Mouse (Mus musculus) embryonic facial prominence, embryonic 13.5 days (tissue): ENCODE results near the gene Stk24. TPM values are rescaled to one million over a fixed set of nuclear protein-coding genes. Genes with fewer than 3 reads are reported as not detected.
A peak's percentile ranks its signal among the peaks of the same experiment; 100 is the strongest.

Experiments used
- ATAC-seq: fragments of 200-750 bp; cut with Nextera tagmentation; 2 replicates; pipeline ENCODE4 v1.8.0; 2017; ENCODE audit warnings: low read depth; ENCODE audit not compliant: insufficient number of reproducible peaks, insufficient read depth, low FRiP score, low TSS enrichment
- H3K27ac ChIP-seq: fragments of 300-500 bp; sonication (generic); 2 replicates; pipeline ENCODE4 v1.5.1; 2015; ENCODE audit warnings: moderate library complexity, mild to moderate bottlenecking, inconsistent platforms
- H3K27me3 ChIP-seq: fragments of 300-500 bp; sonication (generic); 2 replicates; pipeline ENCODE4 v1.6.1; 2015; ENCODE audit warnings: mild to moderate bottlenecking, inconsistent platforms
- H3K36me3 ChIP-seq: fragments of 300-500 bp; sonication (generic); 2 replicates; pipeline ENCODE4 v1.6.1; 2015; ENCODE audit warnings: mild to moderate bottlenecking, inconsistent platforms
- H3K4me1 ChIP-seq: fragments of 300-500 bp; sonication (generic); 2 replicates; pipeline ENCODE4 v1.6.1; 2015; ENCODE audit warnings: inconsistent platforms
- H3K4me2 ChIP-seq: fragments of 300-500 bp; sonication (generic); 2 replicates; pipeline ENCODE4 v1.6.1; 2015; ENCODE audit warnings: moderate library complexity, mild to moderate bottlenecking, inconsistent platforms
- H3K4me3 ChIP-seq: fragments of 300-500 bp; sonication (generic); 2 replicates; pipeline ENCODE4 v1.5.1; 2015; ENCODE audit warnings: mild to moderate bottlenecking, inconsistent platforms
- H3K9ac ChIP-seq: fragments of 300-500 bp; sonication (generic); 2 replicates; pipeline ENCODE4 v1.6.1; 2015; ENCODE audit warnings: mild to moderate bottlenecking, inconsistent platforms
- H3K9me3 ChIP-seq: fragments of 300-500 bp; sonication (generic); 2 replicates; pipeline ENCODE4 v1.6.1; 2016; ENCODE audit warnings: inconsistent platforms
- WGBS: fragments of 180-500 bp; shearing (Covaris S2); methylation state at CpG from one replicate; pipeline ENCODE4 v1.1.7; 2015; ENCODE audit warnings: mixed read lengths; 5-methylcytosine and 5-hydroxymethylcytosine counted together
- polyA plus RNA-seq: library from polyadenylated mRNA; unstranded; fragments of >200 nt; fragmentation: Nextera tagmentation; extraction: Ambion mirVana; gene quantifications from 2 replicates; pipeline ENCODE4 v1.2.1, GENCODE M21; 2015

Gene Stk24
- polyA plus RNA-seq, 1 experiment from 2014 or later = 41.2 TPM

DNA sequence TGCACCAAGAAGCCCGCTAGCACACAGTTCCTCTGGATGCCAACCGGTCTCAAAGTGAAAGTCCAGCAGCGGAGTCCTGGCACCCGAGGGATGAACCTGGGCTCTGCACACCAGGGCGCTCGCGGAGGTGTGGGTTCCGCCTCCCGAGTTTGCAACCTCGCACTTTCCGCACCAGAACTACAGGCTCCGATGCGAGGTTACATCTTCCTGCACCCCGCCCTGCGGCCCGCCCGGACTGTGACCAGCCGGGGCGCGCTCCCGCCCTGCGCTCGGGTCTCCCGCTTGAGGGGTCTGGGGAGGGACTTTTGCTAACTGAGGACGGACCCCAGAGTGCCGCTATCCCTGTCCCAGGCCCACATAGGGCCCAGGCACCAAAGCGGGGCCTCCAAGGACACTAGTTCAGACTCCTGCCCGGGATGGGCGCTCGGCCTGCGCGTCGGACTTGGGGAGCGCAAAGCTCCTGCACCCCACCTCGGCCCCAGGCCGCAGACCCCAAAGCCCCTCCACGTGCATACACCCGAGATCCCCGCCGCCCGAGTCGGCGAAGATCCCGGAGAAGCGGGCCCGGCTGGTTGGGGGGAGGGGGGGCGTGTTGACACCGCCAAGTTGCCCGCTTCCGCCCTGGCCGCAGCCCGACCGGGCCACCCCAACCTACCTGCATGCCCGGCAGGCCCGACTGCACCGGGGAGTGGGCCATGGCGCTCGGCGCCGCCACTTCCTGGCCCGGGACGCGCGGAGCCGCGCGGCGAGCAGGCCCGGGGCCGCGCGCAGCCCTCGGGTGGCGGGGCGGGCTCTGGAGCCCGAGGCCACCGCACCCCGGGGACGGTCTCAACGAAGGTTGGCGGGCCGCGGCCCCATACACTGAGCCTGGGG, 1.3 kb downstream of the Stk24 start:
- H3K27ac ChIP-seq = peak overlapping the region; percentile 92
- H3K4me2 ChIP-seq = peak overlapping the region; percentile 80
- peak overlapping the region; percentile 98 for H3K4me3 ChIP-seq
- no peaks in the 10 kb centered on the region for H3K27me3 ChIP-seq
- H3K9ac ChIP-seq = peak overlapping the region; percentile 95
- H3K9me3 ChIP-seq = no peaks in the 10 kb centered on the region
- under 1% methylated on average over 81 of the region's 83 CpGs for WGBS
- H3K36me3 ChIP-seq = no peaks in the 10 kb centered on the region; the same call in 1 of the 2 replicates
- peaks cover 45% of the 10 kb centered on the region for H3K4me1 ChIP-seq
- peak; percentile 43 for ATAC-seq

DNA sequence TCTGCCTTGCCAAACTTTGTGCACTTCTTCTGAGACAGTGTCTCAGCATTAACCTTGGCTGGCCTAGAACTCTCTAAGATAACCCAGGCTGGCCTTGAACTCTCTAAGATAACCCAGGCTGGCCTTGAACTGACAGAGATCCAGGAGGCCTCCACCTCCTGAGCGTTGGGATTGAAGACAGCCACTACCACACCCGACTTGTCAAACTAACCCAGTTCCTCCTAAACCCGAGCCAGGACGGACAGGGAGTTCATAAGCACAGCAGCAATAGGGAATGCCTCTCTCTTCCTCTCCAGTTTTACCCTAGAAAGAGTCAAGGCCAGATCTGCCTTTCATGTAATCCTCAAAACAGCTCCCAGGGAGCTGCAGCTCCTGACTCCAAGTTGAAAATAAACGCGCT, 3.2 kb downstream of the Stk24 start:
- Histone ChIP-seq H3K4me2 (peak overlapping the region; percentile 28), H3K36me3 (no peaks in the 10 kb centered on the region; the same call in 1 of the 2 replicates), H3K9me3 (no peaks in the 10 kb centered on the region), H3K9ac (peak overlapping the region; percentile 54; the same call in 1 of the 2 replicates), H3K27me3 (no peaks in the 10 kb centered on the region), H3K4me3 (no peak overlapping the region), H3K27ac (no peak overlapping the region), H3K4me1 (peaks cover 61% of the 10 kb centered on the region)
- no peak for ATAC-seq
- 61% methylated on average over 6 of the region's 6 CpGs for WGBS

DNA sequence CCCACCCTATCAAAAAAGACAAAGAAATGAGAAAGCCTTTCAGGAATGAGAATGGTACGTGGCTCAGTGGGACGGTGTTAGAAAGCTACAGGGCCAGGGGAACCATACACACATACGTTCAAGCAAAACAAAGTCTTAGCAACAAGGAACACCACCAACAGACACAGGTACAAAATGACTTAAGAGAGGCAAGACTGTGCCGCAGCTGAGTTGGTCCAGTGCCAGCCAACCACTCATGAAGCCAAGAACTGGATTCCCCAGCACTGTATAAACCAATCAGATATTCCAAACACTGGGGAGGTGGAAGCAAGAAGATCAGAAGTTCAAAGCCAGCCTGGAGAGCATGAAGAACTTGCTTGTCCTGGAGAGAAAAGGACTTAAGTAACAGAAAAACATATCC, 5.9 kb downstream of the Stk24 start:
- Histone ChIP-seq H3K36me3 (no peaks in the 10 kb centered on the region; the same call in 1 of the 2 replicates), H3K9me3 (no peaks in the 10 kb centered on the region), H3K27ac (no peak overlapping the region), H3K27me3 (no peaks in the 10 kb centered on the region), H3K4me3 (no peak overlapping the region), H3K4me2 (no peak overlapping the region), H3K4me1 (peaks cover 77% of the 10 kb centered on the region), H3K9ac (no peak overlapping the region)
- no peak for ATAC-seq
- WGBS = 79% methylated on average over 4 of the region's 4 CpGs

DNA sequence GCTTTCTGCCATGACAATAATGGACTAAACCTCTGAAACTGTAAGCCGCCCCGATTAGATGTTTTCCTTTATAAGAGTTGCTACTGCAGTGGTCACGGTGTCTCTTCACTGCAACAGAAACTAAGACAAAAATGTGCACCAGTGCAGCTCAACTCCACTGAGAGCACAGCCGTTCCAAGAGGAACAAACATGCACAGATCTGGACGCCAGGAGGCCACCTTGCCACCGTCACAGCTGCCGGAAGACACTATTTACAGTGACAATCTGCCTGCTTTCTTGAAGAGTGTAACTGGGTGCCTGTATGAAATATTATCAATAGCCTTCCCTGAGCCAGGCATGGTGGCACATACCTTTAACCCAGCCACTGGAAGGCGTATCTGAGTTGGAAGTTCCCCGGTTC, 6.8 kb downstream of the Stk24 start:
- H3K36me3 ChIP-seq = no peaks in the 10 kb centered on the region; the same call in 1 of the 2 replicates
- H3K4me1 ChIP-seq = peaks cover 85% of the 10 kb centered on the region
- no peak for ATAC-seq
- no peaks in the 10 kb centered on the region for H3K9me3 ChIP-seq
- H3K4me3 ChIP-seq = no peak overlapping the region
- no peak overlapping the region for H3K4me2 ChIP-seq
- 0 out of 2 replicates have a peak overlapping the region, but pooled peaks have one; percentile 16 for H3K9ac ChIP-seq
- no peaks in the 10 kb centered on the region for H3K27me3 ChIP-seq
- WGBS = 86% methylated on average over 9 of the region's 9 CpGs
- H3K27ac ChIP-seq = 0 out of 2 replicates have a peak overlapping the region, but pooled peaks have one; percentile 19

DNA sequence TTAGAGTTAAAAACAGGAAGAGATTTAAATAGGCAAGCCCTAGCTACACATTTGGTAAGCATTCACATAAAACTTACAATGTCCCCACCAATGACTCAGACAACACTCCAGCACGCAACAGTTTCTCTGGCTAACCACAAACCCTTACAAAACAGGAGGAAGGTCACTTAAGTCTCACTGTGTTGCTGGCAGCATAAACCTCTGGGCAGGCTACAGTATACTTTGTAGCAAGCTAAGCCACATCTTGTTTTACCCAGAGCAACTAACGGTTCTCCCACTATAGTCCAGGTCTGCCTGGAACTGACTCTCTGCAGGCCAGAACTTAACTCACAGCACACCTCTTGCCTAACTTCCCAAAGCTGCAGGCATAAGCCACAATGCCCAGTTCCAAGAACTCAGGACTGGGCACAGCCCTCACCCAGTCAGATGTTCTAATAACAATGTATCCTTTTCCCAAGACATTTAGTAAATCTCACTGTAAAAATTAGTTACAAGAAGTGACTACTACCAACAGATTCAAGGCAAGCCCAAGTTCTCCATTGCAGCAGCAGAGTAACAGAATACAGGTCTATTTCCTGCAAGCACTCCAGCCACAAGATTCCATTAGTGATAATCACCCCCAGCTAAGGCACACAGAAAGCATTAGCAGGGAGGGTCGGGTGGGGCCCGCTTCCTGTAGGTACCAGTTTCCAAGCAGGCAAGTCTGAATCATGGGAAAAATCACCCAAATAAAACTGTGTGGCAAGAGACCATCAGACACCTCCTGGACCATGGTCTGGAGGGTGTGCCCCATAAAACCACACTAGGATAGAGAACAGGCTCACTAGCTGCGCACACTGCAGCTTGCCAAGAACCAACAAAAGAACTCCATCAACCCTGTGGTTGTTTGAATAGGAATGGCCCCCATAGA, 7.6 kb downstream of the Stk24 start:
- WGBS = 62% methylated on average over 5 of the region's 5 CpGs
- ATAC-seq = no peak
- no peak overlapping the region for H3K4me3 ChIP-seq
- H3K27ac ChIP-seq = peak overlapping the region; percentile 19; the same call in 1 of the 2 replicates
- no peak overlapping the region for H3K9ac ChIP-seq
- no peaks in the 10 kb centered on the region for H3K9me3 ChIP-seq
- peaks cover 88% of the 10 kb centered on the region for H3K4me1 ChIP-seq
- no peak overlapping the region for H3K4me2 ChIP-seq
- H3K36me3 ChIP-seq = no peaks in the 10 kb centered on the region; the same call in 1 of the 2 replicates
- H3K27me3 ChIP-seq = no peaks in the 10 kb centered on the region

DNA sequence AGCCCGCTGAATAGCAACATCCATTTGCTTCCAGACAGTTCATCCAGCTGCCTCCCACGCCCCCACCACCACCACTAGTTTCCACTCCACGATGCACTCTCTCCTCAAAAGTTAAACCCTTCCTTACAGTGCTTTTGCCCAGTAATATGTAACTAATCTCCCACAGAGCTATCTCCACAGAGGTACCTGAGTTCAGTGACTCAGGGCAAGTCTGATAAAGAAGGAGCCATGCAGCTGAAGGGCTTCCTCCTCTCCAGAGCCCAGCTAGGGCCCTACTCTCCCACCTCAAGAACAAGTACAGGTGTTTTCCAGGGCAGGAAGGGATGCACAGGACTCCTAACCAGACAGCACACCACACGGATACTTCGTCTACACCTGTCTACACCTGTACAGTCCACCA, 10.4 kb downstream of the Stk24 start:
- H3K27me3 ChIP-seq = no peaks in the 10 kb centered on the region
- no peak overlapping the region for H3K27ac ChIP-seq
- no peak overlapping the region for H3K4me2 ChIP-seq
- whole genome bisulfite sequencing = 63% methylated on average over 5 of the region's 5 CpGs
- no peak overlapping the region for H3K9ac ChIP-seq
- H3K4me1 ChIP-seq = peaks cover 84% of the 10 kb centered on the region
- no peak for ATAC-seq
- H3K4me3 ChIP-seq = no peak overlapping the region
- no peaks in the 10 kb centered on the region; the same call in 1 of the 2 replicates for H3K36me3 ChIP-seq
- no peaks in the 10 kb centered on the region for H3K9me3 ChIP-seq

DNA sequence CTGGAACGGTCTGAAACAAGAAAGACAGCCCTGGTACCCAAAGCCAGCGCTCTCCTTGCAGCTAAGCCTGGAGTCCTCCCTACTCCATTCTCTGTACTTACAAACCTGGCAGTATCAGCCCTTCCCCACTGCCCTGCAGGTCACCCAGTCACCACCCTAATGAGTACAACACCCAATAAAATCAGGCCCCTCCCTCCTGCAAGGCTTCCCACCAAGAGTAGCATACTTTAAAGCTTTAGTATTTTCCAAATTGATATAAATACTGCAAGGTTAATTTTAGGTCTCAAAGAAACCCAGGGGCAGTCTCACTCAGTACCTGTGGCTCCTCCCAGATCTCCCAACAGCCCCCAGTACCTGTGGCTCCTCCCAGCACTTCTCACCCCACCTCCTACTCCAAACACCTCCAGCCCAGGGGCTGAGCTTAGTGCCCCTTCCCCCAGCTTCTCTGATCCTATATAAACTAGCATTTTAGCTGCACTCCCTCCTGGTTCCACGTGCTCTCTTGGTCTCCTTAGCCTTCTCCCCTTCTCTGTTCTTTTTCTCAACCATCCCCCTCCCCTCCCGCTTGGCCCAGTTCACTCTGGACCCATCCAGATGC, 11.6 kb downstream of the Stk24 start:
- Histone ChIP-seq H3K27me3 (no peaks in the 10 kb centered on the region), H3K4me1 (peaks cover 75% of the 10 kb centered on the region), H3K36me3 (no peaks in the 10 kb centered on the region), H3K4me2 (no peak overlapping the region), H3K4me3 (no peak overlapping the region), H3K9me3 (no peaks in the 10 kb centered on the region), H3K27ac (no peak overlapping the region), H3K9ac (no peak overlapping the region)
- ATAC-seq = no peak
- 68% methylated on average over 4 of the region's 4 CpGs for WGBS

DNA sequence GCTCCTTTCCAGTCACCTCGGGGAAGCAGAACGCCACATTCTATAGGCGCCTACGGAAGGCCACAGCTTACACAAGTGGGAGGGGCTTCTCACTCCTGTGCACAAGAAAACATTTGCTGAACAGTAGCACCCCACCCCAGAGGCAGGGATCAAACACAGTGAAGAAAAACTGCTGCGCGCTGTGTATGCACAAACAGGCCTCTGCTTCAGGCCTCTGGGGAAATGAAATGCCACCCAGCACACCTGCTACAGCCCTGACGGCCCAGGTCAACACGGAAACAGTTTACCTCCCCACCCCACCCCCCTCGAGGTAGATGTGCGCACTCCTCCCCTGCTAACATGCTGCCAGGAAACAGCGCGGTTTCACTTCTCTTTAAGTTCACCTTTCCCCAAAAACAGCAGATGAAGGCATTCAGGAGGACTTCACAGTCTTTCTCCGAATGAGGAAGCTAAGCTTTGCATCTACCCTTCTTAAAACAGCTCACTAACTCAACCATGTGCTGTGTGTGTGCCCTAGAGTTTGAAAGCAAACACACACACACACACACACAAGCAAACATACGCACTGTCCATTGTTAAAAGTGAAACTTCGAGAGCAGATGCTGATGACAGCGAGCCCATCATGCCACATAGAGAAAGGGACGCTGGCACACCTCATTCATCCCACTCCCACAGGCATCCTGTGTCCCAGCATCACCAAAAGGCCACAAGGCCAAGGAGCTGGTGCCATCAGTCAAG, 13.7 kb downstream of the Stk24 start:
- 62% methylated on average over 17 of the region's 17 CpGs for WGBS
- Histone ChIP-seq H3K9ac (no peak overlapping the region), H3K27ac (no peak overlapping the region)

DNA sequence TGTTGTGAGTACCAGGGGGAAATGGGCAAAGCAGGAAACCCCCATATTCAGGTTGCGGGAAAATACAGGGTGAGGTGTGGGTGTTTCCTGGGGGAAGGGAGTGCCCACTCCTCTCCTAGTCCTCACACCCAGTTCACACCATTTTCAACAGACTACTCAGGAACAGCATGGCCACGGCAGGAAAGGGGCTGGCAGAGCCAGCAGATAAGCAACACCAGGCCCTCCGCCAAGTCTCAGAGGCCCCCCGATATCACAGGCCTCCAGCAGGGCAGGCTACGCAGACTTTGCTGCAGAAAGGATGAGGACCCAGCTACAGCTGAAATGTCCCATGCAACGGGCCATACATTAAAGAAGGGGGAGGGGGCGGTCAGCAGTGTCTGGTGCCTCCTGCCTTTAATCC, 14.4 kb downstream of the Stk24 start:
- Histone ChIP-seq H3K27me3 (no peaks in the 10 kb centered on the region), H3K9me3 (no peaks in the 10 kb centered on the region), H3K9ac (no peak overlapping the region), H3K4me3 (no peak overlapping the region), H3K27ac (no peak overlapping the region), H3K4me2 (no peak overlapping the region), H3K4me1 (peaks cover 72% of the 10 kb centered on the region), H3K36me3 (peaks cover 12% of the 10 kb centered on the region; the same call in 1 of the 2 replicates)
- ATAC-seq = no peak
- whole genome bisulfite sequencing = 77% methylated on average over 7 of the region's 7 CpGs

More for the DNA sequence above, 13.7 kb downstream of the Stk24 start:
- Histone ChIP-seq H3K4me3 (no peak overlapping the region), H3K4me1 (peaks cover 70% of the 10 kb centered on the region), H3K4me2 (no peak overlapping the region), H3K27me3 (no peaks in the 10 kb centered on the region), H3K36me3 (peaks cover 12% of the 10 kb centered on the region; the same call in 1 of the 2 replicates), H3K9me3 (no peaks in the 10 kb centered on the region)
- no peak for ATAC-seq

DNA sequence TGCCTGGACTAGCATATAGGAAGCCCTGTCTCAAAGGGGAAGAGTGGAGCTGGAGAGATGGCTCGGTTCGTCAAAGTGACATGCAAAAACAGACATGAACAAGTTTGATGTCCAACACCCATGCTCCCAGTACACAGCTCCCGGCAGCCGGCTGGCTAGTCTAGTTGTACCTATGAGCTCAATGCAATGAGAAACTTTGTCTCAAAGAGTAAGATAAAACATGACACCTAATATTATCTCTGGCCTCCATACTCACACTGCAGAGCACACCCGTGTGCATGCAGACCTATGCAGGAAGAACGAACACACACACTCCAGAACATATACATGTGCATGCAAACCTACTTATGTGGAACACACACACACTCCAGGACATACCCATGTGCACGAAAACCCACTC, 15.5 kb downstream of the Stk24 start:
- Histone ChIP-seq H3K27ac (no peak overlapping the region), H3K9me3 (no peaks in the 10 kb centered on the region), H3K27me3 (no peaks in the 10 kb centered on the region), H3K4me2 (no peak overlapping the region), H3K36me3 (peaks cover 12% of the 10 kb centered on the region; the same call in 1 of the 2 replicates), H3K9ac (no peak overlapping the region), H3K4me1 (peaks cover 77% of the 10 kb centered on the region), H3K4me3 (no peak overlapping the region)
- 82% methylated on average over 7 of the region's 7 CpGs for WGBS
- ATAC-seq = no peak
